Mouse (Mus musculus) frontal cortex, postnatal 36 days (tissue): ENCODE results near the gene Zfp800.

Experiments used
- DNase-seq, 2 experiments: peaks; one replicate each; pipeline ENCODE4 v3.0.0; 2022; ENCODE audit warnings: low spot score in 2 of 2

Gene Zfp800

GRCm38 (mm10) chr6:28397681-28398203 lies at the start of gene Zfp800:
Zfp800 (minus strand) TSS chr6:28398005.
- peak in 1 of 2 experiments; percentile 10 for DNase-seq

- no peak for DNase-seq
Observed at GRCm38 (mm10) chr6:28431538-28431855, 33.7 kb upstream of the Zfp800 start.

- no peak for DNase-seq
Observed at GRCm38 (mm10) chr6:28430795-28431537, 33.2 kb upstream of the Zfp800 start.

- no peak for DNase-seq
Observed at GRCm38 (mm10) chr6:28429870-28430269, 32.1 kb upstream of the Zfp800 start.

- DNase-seq: no peak
Observed at GRCm38 (mm10) chr6:28428290-28428689, 30.5 kb upstream of the Zfp800 start, which contains the start of gene Gcc1. Gcc1 (minus strand) TSS chr6:28428390.

- DNase-seq: peak in 1 of 2 experiments; percentile 8
Observed at GRCm38 (mm10) chr6:28427096-28427839, 29.5 kb upstream of the Zfp800 start, which contains the start of gene Fscn3. Fscn3 (plus strand) TSS chr6:28427789.

- DNase-seq: no peak
Observed at GRCm38 (mm10) chr6:28425019-28425418, 27.2 kb upstream of the Zfp800 start.

GRCm38 (mm10) chr6:28423767-28424695 lies 26.2 kb upstream of the Zfp800 start:
- peak; percentile 45 to 57 for DNase-seq

- peak; percentile 90 to 92 for DNase-seq
Observed at GRCm38 (mm10) chr6:28423313-28423712, 25.5 kb upstream of the Zfp800 start, which contains the start of gene Arf5. Arf5 (plus strand) TSS chr6:28423560.

- DNase-seq: no peak
Observed at GRCm38 (mm10) chr6:28422651-28423290, 25.0 kb upstream of the Zfp800 start.

- DNase-seq: peak; percentile 93 to 97
Observed at GRCm38 (mm10) chr6:28421469-28422000, 23.7 kb upstream of the Zfp800 start.

- DNase-seq: peak in 1 of 2 experiments; percentile 6
Observed at GRCm38 (mm10) chr6:28420865-28421264, 23.1 kb upstream of the Zfp800 start.

GRCm38 (mm10) chr6:28420361-28420760 lies 22.6 kb upstream of the Zfp800 start:
- DNase-seq: no peak

GRCm38 (mm10) chr6:28419673-28420072 lies 21.9 kb upstream of the Zfp800 start:
- no peak for DNase-seq

- peak; percentile 36 to 53 for DNase-seq
Observed at GRCm38 (mm10) chr6:28418449-28418848, 20.6 kb upstream of the Zfp800 start.

- DNase-seq: no peak
Observed at GRCm38 (mm10) chr6:28416981-28417380, 19.2 kb upstream of the Zfp800 start.

GRCm38 (mm10) chr6:28411236-28411635 lies 13.4 kb upstream of the Zfp800 start:
- DNase-seq: no peak

GRCm38 (mm10) chr6:28410053-28410452 lies 12.2 kb upstream of the Zfp800 start:
- DNase-seq: no peak

- no peak for DNase-seq
Observed at GRCm38 (mm10) chr6:28399791-28400190, 2.0 kb upstream of the Zfp800 start.

- DNase-seq: no peak
Observed at GRCm38 (mm10) chr6:28398726-28399125, 921 bp upstream of the Zfp800 start.
